Mouse (Mus musculus): ENCODE results near the gene Cdk5rap1.

- TF ChIP-seq CTCF (conservative IDR thresholded peaks at IDR 0.05; ENCODE audit: insufficient read depth, insufficient read length, low read depth, low read length): no peak
- TF ChIP-seq POLR2A (IDR thresholded peaks at IDR 0.05; ENCODE audit: low read depth, low read length): no peak
Observed at GRCm38 (mm10) chr2:154292833-154293232, 80.0 kb downstream of the Cdk5rap1 start.
